Mouse (Mus musculus) thymus, postnatal 0 days (tissue): ENCODE measurements at regions not wholly inside any gene's neighbourhood (a gene's known extent, or its start where the extent isn't known, plus 50 kb on each side); places are given as distances from the start of the nearest gene placed in this dataset.

Experiments used
- DNase-seq: peaks from one replicate; pipeline ENCODE4 v3.0.0-alpha.2; 2015; ENCODE audit warnings: low spot score

- DNase-seq: no peak
Measured at GRCm38 (mm10) chr12:109272101-109272500, 180.5 kb upstream of the Dlk1 start.

- no peak for DNase-seq
Measured at GRCm38 (mm10) chr12:109314850-109315249, 137.8 kb upstream of the Dlk1 start.

GRCm38 (mm10) chr12:109325986-109326385, 126.6 kb upstream of the Dlk1 start:
- no peak for DNase-seq

- DNase-seq: no peak
Measured at GRCm38 (mm10) chr12:109371327-109371726, 81.3 kb upstream of the Dlk1 start.

GRCm38 (mm10) chr12:109385794-109386193, 66.8 kb upstream of the Dlk1 start:
- DNase-seq: no peak

GRCm38 (mm10) chr12:109388791-109389190, 63.8 kb upstream of the Dlk1 start:
- no peak for DNase-seq

- no peak for DNase-seq
Measured at GRCm38 (mm10) chr12:109390388-109390920, 62.2 kb upstream of the Dlk1 start.

- DNase-seq: no peak
Measured at GRCm38 (mm10) chr12:109390978-109391377, 61.6 kb upstream of the Dlk1 start.

- no peak for DNase-seq
Measured at GRCm38 (mm10) chr12:109393326-109393725, 59.3 kb upstream of the Dlk1 start.

GRCm38 (mm10) chr12:109393795-109394194, 58.8 kb upstream of the Dlk1 start:
- peak; percentile 55 for DNase-seq

- no peak for DNase-seq
Measured at GRCm38 (mm10) chr12:109394396-109394795, 58.2 kb upstream of the Dlk1 start.

- no peak for DNase-seq
Measured at GRCm38 (mm10) chr12:109396614-109397013, 56.0 kb upstream of the Dlk1 start.

GRCm38 (mm10) chr12:109397175-109398058, 55.2 kb upstream of the Dlk1 start:
- no peak for DNase-seq

GRCm38 (mm10) chr12:109398473-109398872, 54.1 kb upstream of the Dlk1 start:
- DNase-seq: no peak

GRCm38 (mm10) chr12:109398951-109399350, 53.7 kb upstream of the Dlk1 start:
- DNase-seq: no peak

GRCm38 (mm10) chr12:109399591-109399990, 53.0 kb upstream of the Dlk1 start:
- no peak for DNase-seq

- DNase-seq: no peak
Measured at GRCm38 (mm10) chr12:109400041-109400440, 52.6 kb upstream of the Dlk1 start.

GRCm38 (mm10) chr12:109400936-109401586, 51.6 kb upstream of the Dlk1 start:
- peak; percentile 27 for DNase-seq

- no peak for DNase-seq
Measured at GRCm38 (mm10) chr12:109401696-109402095, 50.9 kb upstream of the Dlk1 start.

GRCm38 (mm10) chr12:109402226-109402625, 50.4 kb upstream of the Dlk1 start:
- no peak for DNase-seq
